Mouse (Mus musculus) megakaryocyte, embryonic 14.5 days (primary cell): Measurements from ENCODE around the gene Nek8. TPM values are rescaled to one million over a fixed set of nuclear protein-coding genes. Genes with fewer than 3 reads are reported as not detected.

ENCODE experiments used
- H3K27me3 ChIP-seq: replicated peaks from 2 replicates; pipeline ENCODE3; 2012; ENCODE audit warnings: inconsistent platforms
- H3K36me3 ChIP-seq: replicated peaks from 2 replicates; pipeline ENCODE3; 2012; ENCODE audit warnings: low read length, inconsistent platforms, mixed read lengths
- H3K4me1 ChIP-seq: 2 replicates; pipeline ENCODE4 v1.6.1; 2012; ENCODE audit warnings: inconsistent platforms
- H3K4me3 ChIP-seq: replicated peaks from 2 replicates; pipeline ENCODE3; 2012; ENCODE audit warnings: moderate library complexity, mild to moderate bottlenecking, inconsistent platforms
- H3K9me3 ChIP-seq: 2 replicates; pipeline ENCODE4 v1.6.1; 2012; ENCODE audit warnings: inconsistent platforms
- FLI1 ChIP-seq: IDR thresholded peaks from 2 replicates; pipeline ENCODE4 v1.6.1; 2012; ENCODE audit warnings: low read length, inconsistent platforms, mixed read lengths
- GATA1 ChIP-seq: IDR thresholded peaks from 3 replicates; pipeline ENCODE4 v1.6.1; 2012; ENCODE audit warnings: mixed read lengths, low read length, inconsistent platforms, borderline replicate concordance
- polyA plus RNA-seq: library from polyadenylated mRNA; stranded (reverse); fragments of >175 nt; gene quantifications from 2 replicates; pipeline ENCODE4 v1.2.3, GENCODE M21; 2012; ENCODE audit warnings: low replicate concordance; ENCODE audit not compliant: insufficient read depth

Gene Nek8
- polyA plus RNA-seq, 1 experiment, result 2.2 TPM

- TF ChIP-seq GATA1 (no peak), FLI1 (no peak)
- Histone ChIP-seq H3K4me1 (peaks cover 89% of the 10 kb centered on the region), H3K36me3 (peaks cover 24% of the 10 kb centered on the region), H3K4me3 (peak overlapping the region; percentile 87), H3K9me3 (no peaks in the 10 kb centered on the region), H3K27me3 (no peaks in the 10 kb centered on the region)
Measured at GRCm38 (mm10) chr11:78125691-78126090, 50.8 kb downstream of the Nek8 start.

GRCm38 (mm10) chr11:78123782-78124181 is 52.7 kb downstream of the Nek8 start:
- H3K27me3 ChIP-seq, result no peaks in the 10 kb centered on the region
- peaks cover 95% of the 10 kb centered on the region for H3K4me1 ChIP-seq
- no peaks in the 10 kb centered on the region for H3K9me3 ChIP-seq
- TF ChIP-seq GATA1 (no peak), FLI1 (no peak)
- H3K4me3 ChIP-seq, result no peak overlapping the region
- peaks cover 14% of the 10 kb centered on the region for H3K36me3 ChIP-seq

- Histone ChIP-seq H3K27me3 (no peaks in the 10 kb centered on the region), H3K9me3 (no peaks in the 10 kb centered on the region), H3K36me3 (peaks cover 5% of the 10 kb centered on the region), H3K4me3 (no peak overlapping the region), H3K4me1 (peaks cover 96% of the 10 kb centered on the region)
- TF ChIP-seq FLI1 (no peak), GATA1 (no peak; the same call in 2 of the 3 replicates)
Measured at GRCm38 (mm10) chr11:78122815-78123214, 53.7 kb downstream of the Nek8 start.

- Histone ChIP-seq H3K36me3 (no peaks in the 10 kb centered on the region), H3K4me3 (no peak overlapping the region), H3K9me3 (no peaks in the 10 kb centered on the region), H3K27me3 (no peaks in the 10 kb centered on the region), H3K4me1 (peaks cover 95% of the 10 kb centered on the region)
- no peak for TF ChIP-seq FLI1
- no peak for TF ChIP-seq GATA1
Measured at GRCm38 (mm10) chr11:78121176-78121575, 55.3 kb downstream of the Nek8 start.

- Histone ChIP-seq H3K4me3 (peak overlapping the region; percentile 85), H3K27me3 (no peaks in the 10 kb centered on the region), H3K4me1 (peaks cover 85% of the 10 kb centered on the region), H3K36me3 (no peaks in the 10 kb centered on the region), H3K9me3 (no peaks in the 10 kb centered on the region)
- TF ChIP-seq FLI1, result no peak
- no peak for TF ChIP-seq GATA1
Measured at GRCm38 (mm10) chr11:78119898-78120297, 56.6 kb downstream of the Nek8 start.

- Histone ChIP-seq H3K9me3 (no peaks in the 10 kb centered on the region), H3K36me3 (no peaks in the 10 kb centered on the region), H3K4me1 (peaks cover 85% of the 10 kb centered on the region), H3K4me3 (peak overlapping the region; percentile 56), H3K27me3 (no peaks in the 10 kb centered on the region)
- TF ChIP-seq GATA1 (no peak), FLI1 (no peak)
Measured at GRCm38 (mm10) chr11:78118467-78118866, 58.0 kb downstream of the Nek8 start.

GRCm38 (mm10) chr11:78116146-78116410 is 60.4 kb downstream of the Nek8 start:
- no peaks in the 10 kb centered on the region for H3K36me3 ChIP-seq
- peaks cover 82% of the 10 kb centered on the region for H3K4me1 ChIP-seq
- TF ChIP-seq FLI1 (no peak), GATA1 (no peak)
- no peaks in the 10 kb centered on the region for H3K27me3 ChIP-seq
- peak overlapping the region; percentile 98 for H3K4me3 ChIP-seq
- no peaks in the 10 kb centered on the region for H3K9me3 ChIP-seq

Other genes starting within 250 kb of the Nek8 start
- gene Sez6, start 245.9 kb downstream of the Nek8 start, polyA plus RNA-seq, result not detected in 2 replicates
- 75.4 and 178 TPM in 2 replicates for gene Phf12, start 193.9 kb downstream of the Nek8 start, polyA plus RNA-seq
- gene Dhrs13, start 144.4 kb downstream of the Nek8 start, polyA plus RNA-seq, result 5.9 and 7.0 TPM in 2 replicates
- 2.2 and 9.5 TPM in 2 replicates for gene Flot2, start 138.7 kb downstream of the Nek8 start, polyA plus RNA-seq
- 1.6 TPM in 1 of 2 replicates, not detected in the other for gene Eral1, start 96.3 kb downstream of the Nek8 start, polyA plus RNA-seq
- gene Fam222b, start 82.0 kb downstream of the Nek8 start, polyA plus RNA-seq, result 32.0 and 49.0 TPM in 2 replicates
- gene Traf4, start 11.1 kb downstream of the Nek8 start, polyA plus RNA-seq, result 4.8 and 6.3 TPM in 2 replicates
- 35.9 and 67.9 TPM in 2 replicates for gene Tlcd1, start within 50 bp of the Nek8 start, polyA plus RNA-seq
- 151 and 1,521 TPM in 2 replicates for gene Rpl23a, start 6.9 kb upstream of the Nek8 start, polyA plus RNA-seq
- gene Rab34, start 11.8 kb upstream of the Nek8 start, polyA plus RNA-seq, result 4.5 TPM in 1 of 2 replicates, not detected in the other
- 0.22 TPM in 1 of 2 replicates, not detected in the other for gene Proca1, start 16.7 kb upstream of the Nek8 start, polyA plus RNA-seq
- 13.1 and 13.3 TPM in 2 replicates for gene Sdf2, start 69.1 kb upstream of the Nek8 start, polyA plus RNA-seq
- 95.6 and 155 TPM in 2 replicates for gene Supt6, start 69.3 kb upstream of the Nek8 start, polyA plus RNA-seq
- 17.1 and 39.7 TPM in 2 replicates for gene 2610507B11Rik, start 85.1 kb upstream of the Nek8 start, polyA plus RNA-seq
- gene BC030499, start 114.2 kb upstream of the Nek8 start, polyA plus RNA-seq, result not detected in 2 replicates
- gene Spag5, start 124.9 kb upstream of the Nek8 start, polyA plus RNA-seq, result 16.9 and 30.9 TPM in 2 replicates
- 25.1 and 40.6 TPM in 2 replicates for gene Aldoc, start 146.3 kb upstream of the Nek8 start, polyA plus RNA-seq
- 53.1 and 73.7 TPM in 2 replicates for gene Pigs, start 151.7 kb upstream of the Nek8 start, polyA plus RNA-seq
- gene Unc119, start 166.8 kb upstream of the Nek8 start, polyA plus RNA-seq, result 319 and 574 TPM in 2 replicates
- not detected in 2 replicates for gene Foxn1, start 209.9 kb upstream of the Nek8 start, polyA plus RNA-seq
- gene Slc13a2, start 245.5 kb upstream of the Nek8 start, polyA plus RNA-seq, result 0.07 TPM in 1 of 2 replicates, not detected in the other